Mouse (Mus musculus) midbrain, embryonic 12.5 days (tissue): Measurements from ENCODE around the gene Gcc1. TPM values are rescaled to one million over a fixed set of nuclear protein-coding genes. Genes with fewer than 3 reads are reported as not detected.

Source experiments
- ATAC-seq: fragments of 200-750 bp; cut with Nextera tagmentation; 2 replicates; pipeline ENCODE4 v1.8.0; 2017; ENCODE audit warnings: low read depth, moderate TSS enrichment, moderate library complexity; ENCODE audit not compliant: low FRiP score
- H3K27ac ChIP-seq: fragments of 300-500 bp; sonication (generic); replicated peaks from 2 replicates; pipeline ENCODE4 v1.5.1; 2016; ENCODE audit warnings: mild to moderate bottlenecking
- H3K27me3 ChIP-seq: fragments of 300-500 bp; sonication (generic); 2 replicates; pipeline ENCODE4 v1.6.1; 2016; ENCODE audit warnings: mild to moderate bottlenecking
- H3K36me3 ChIP-seq: fragments of 300-500 bp; sonication (generic); 2 replicates; pipeline ENCODE4 v1.6.1; 2016
- H3K4me1 ChIP-seq: fragments of 300-500 bp; sonication (generic); 2 replicates; pipeline ENCODE4 v1.6.1; 2016
- H3K4me2 ChIP-seq: fragments of 300-500 bp; sonication (generic); replicated peaks from 2 replicates; pipeline ENCODE4 v1.6.1; 2016; ENCODE audit warnings: mild to moderate bottlenecking, moderate library complexity
- H3K4me3 ChIP-seq: fragments of 300-500 bp; sonication (generic); 2 replicates; pipeline ENCODE4 v1.5.1; 2016; ENCODE audit warnings: mild to moderate bottlenecking
- H3K9ac ChIP-seq: fragments of 300-500 bp; sonication (generic); replicated peaks from 2 replicates; pipeline ENCODE4 v1.6.1; 2016; ENCODE audit warnings: mild to moderate bottlenecking, moderate library complexity
- H3K9me3 ChIP-seq: fragments of 300-500 bp; sonication (generic); 2 replicates; pipeline ENCODE4 v1.6.1; 2016; ENCODE audit warnings: mild to moderate bottlenecking
- WGBS: fragments of 180-500 bp; shearing (Covaris S2); methylation state at CpG from one replicate; pipeline ENCODE4 v1.1.7; 2016; 5-methylcytosine and 5-hydroxymethylcytosine counted together
- polyA plus RNA-seq: library from polyadenylated mRNA; unstranded; fragments of >200 nt; fragmentation: Nextera tagmentation; extraction: Ambion mirVana; gene quantifications from 2 replicates; pipeline ENCODE4 v1.2.1, GENCODE M21; 2016

Gene Gcc1
- polyA plus RNA-seq, 1 experiment from 2014 or later: 16.1 TPM

GRCm38 (mm10) chr6:28385169-28385568 lies 43.0 kb downstream of the Gcc1 start:
- 94% methylated on average over 3 of the region's 3 CpGs for WGBS
- Histone ChIP-seq H3K27ac (no peak overlapping the region), H3K9me3 (no peaks in the 10 kb centered on the region), H3K36me3 (no peaks in the 10 kb centered on the region), H3K4me2 (no peak overlapping the region), H3K4me1 (no peaks in the 10 kb centered on the region), H3K27me3 (no peaks in the 10 kb centered on the region), H3K9ac (no peak overlapping the region), H3K4me3 (no peak overlapping the region)
- ATAC-seq: no peak

- no peaks in the 10 kb centered on the region for H3K27me3 ChIP-seq
Measured at GRCm38 (mm10) chr6:28381983-28382382, 46.2 kb downstream of the Gcc1 start.

GRCm38 (mm10) chr6:28369966-28370683 lies 58.1 kb downstream of the Gcc1 start:
- H3K9me3 ChIP-seq: no peaks in the 10 kb centered on the region
- H3K27ac ChIP-seq: no peak overlapping the region
- no peak overlapping the region for H3K4me2 ChIP-seq
- peak; percentile 52; the same call in 1 of the 2 replicates for ATAC-seq
- no peak overlapping the region for H3K4me3 ChIP-seq
- WGBS: 90% methylated on average over 6 of the region's 6 CpGs
- H3K27me3 ChIP-seq: no peaks in the 10 kb centered on the region
- no peaks in the 10 kb centered on the region for H3K36me3 ChIP-seq
- no peak overlapping the region for H3K9ac ChIP-seq
- H3K4me1 ChIP-seq: no peaks in the 10 kb centered on the region

More at GRCm38 (mm10) chr6:28381983-28382382, 46.2 kb downstream of the Gcc1 start:
- Histone ChIP-seq H3K36me3 (no peaks in the 10 kb centered on the region), H3K4me3 (no peak overlapping the region), H3K9me3 (no peaks in the 10 kb centered on the region), H3K4me2 (no peak overlapping the region), H3K9ac (no peak overlapping the region), H3K27ac (no peak overlapping the region), H3K4me1 (no peaks in the 10 kb centered on the region)
- no peak for ATAC-seq
- 69% methylated on average over 4 of the region's 4 CpGs for WGBS

- WGBS: 91% methylated on average over 9 of the region's 9 CpGs
- no peaks in the 10 kb centered on the region for H3K4me1 ChIP-seq
- H3K27me3 ChIP-seq: no peaks in the 10 kb centered on the region
- H3K4me2 ChIP-seq: no peak overlapping the region
- no peak overlapping the region for H3K27ac ChIP-seq
- no peaks in the 10 kb centered on the region for H3K36me3 ChIP-seq
- H3K9ac ChIP-seq: no peak overlapping the region
- no peak for ATAC-seq
- H3K4me3 ChIP-seq: no peak overlapping the region
- H3K9me3 ChIP-seq: no peaks in the 10 kb centered on the region
Measured at GRCm38 (mm10) chr6:28367575-28367974, 60.6 kb downstream of the Gcc1 start.

Other genes starting within 250 kb of the Gcc1 start
- gene Zfp800, start 30.4 kb downstream of the Gcc1 start, polyA plus RNA-seq: 36.8 and 40.3 TPM in 2 replicates
- gene Arf5, start 4.8 kb downstream of the Gcc1 start, polyA plus RNA-seq: 318 and 320 TPM in 2 replicates
- not detected in 2 replicates for gene Fscn3, start 601 bp downstream of the Gcc1 start, polyA plus RNA-seq
- gene Pax4, start 21.0 kb upstream of the Gcc1 start, polyA plus RNA-seq: not detected in 2 replicates
- gene Snd1, start 46.7 kb upstream of the Gcc1 start, polyA plus RNA-seq: 103 and 106 TPM in 2 replicates